Mouse (Mus musculus): ENCODE results near the gene Rnaseh2a.

DNA sequence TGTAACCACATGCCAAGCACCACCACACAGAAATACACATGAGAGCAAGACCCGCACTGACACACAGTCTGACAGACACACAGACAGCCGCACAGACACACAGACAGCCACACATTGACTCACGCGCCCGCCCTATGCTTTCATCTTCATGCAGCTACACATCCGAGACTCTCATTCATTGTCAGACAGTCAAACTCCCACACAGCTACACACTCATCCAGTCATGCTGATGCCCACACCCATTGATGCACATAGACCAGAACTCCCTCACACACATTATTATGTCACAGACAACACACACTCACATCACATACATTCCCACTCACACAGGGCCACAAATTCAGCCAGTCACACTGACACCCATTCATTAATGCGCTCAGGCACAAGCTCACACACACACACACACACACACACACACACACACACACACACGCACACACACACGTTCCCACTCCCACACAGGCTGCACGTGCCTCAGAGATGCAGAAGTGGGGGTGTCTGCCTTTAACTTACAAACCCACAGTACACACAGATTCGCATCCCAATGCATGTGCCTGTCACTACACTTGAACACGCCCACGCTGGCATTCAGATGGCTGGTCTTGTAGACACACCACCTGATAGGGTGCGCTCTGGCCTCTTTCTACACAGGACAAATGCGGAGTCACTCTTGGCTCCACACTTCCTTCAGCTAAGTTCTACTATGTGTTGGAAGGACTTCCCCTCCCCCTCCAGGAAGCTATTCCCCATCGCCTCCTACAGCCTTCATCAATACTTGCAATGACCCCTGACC, 35.6 kb downstream of the Rnaseh2a start:
- TF ChIP-seq POLR2A (IDR thresholded peaks at IDR 0.05; ENCODE audit: control insufficient read depth, low read depth, low read length) (no peak), CTCF (IDR thresholded peaks at IDR 0.05; ENCODE audit: control insufficient read depth, insufficient read depth, insufficient replicate concordance, low read depth, low read length) (no peak)
